Mouse (Mus musculus): ENCODE measurements around the gene Gm20503.

- TF ChIP-seq CHD2 (IDR thresholded peaks at IDR 0.05; ENCODE audit: low read depth, low read length) (no peak), ZNF384 (IDR thresholded peaks at IDR 0.05; ENCODE audit: low read depth, low read length) (no peak), HCFC1 (IDR thresholded peaks at IDR 0.05; ENCODE audit: borderline replicate concordance, insufficient read depth, low read length) (no peak), ZC3H11A (IDR thresholded peaks at IDR 0.05; ENCODE audit: borderline replicate concordance, low read depth, low read length) (no peak)
These were observed 16.3 kb upstream of the Gm20503 start, which contains the start of gene Ptgr1 for GRCm38 (mm10) chr4:58986540-58987190.

Data from ES-E14 (cell line).